Mouse (Mus musculus) embryonic facial prominence, embryonic 10.5 days (tissue): ENCODE measurements around the gene Mbnl2. TPM values are rescaled to one million over a fixed set of nuclear protein-coding genes. Genes with fewer than 3 reads are reported as not detected.

Experiments used
- DNase-seq: peaks from one replicate; pipeline ENCODE4 v3.0.0-alpha.2; 2017; ENCODE audit warnings: low spot score
- H3K27ac ChIP-seq: fragments of 300-500 bp; sonication (generic); replicated peaks from 2 replicates; pipeline ENCODE4 v1.5.1; 2016; ENCODE audit warnings: mild to moderate bottlenecking
- H3K27me3 ChIP-seq: fragments of 300-500 bp; sonication (generic); replicated peaks from 2 replicates; pipeline ENCODE4 v1.6.1; 2016; ENCODE audit warnings: low read depth, mild to moderate bottlenecking; ENCODE audit not compliant: poor library complexity, severe bottlenecking
- H3K36me3 ChIP-seq: fragments of 300-500 bp; sonication (generic); replicated peaks from 2 replicates; pipeline ENCODE4 v1.6.1; 2016; ENCODE audit warnings: mild to moderate bottlenecking, moderate library complexity
- H3K4me1 ChIP-seq: fragments of 300-500 bp; sonication (generic); 2 replicates; pipeline ENCODE4 v1.6.1; 2016
- H3K4me3 ChIP-seq: fragments of 300-500 bp; sonication (generic); 2 replicates; pipeline ENCODE4 v1.5.1; 2016; ENCODE audit warnings: mild to moderate bottlenecking, moderate library complexity
- H3K9me3 ChIP-seq: fragments of 300-500 bp; sonication (generic); 2 replicates; pipeline ENCODE4 v1.6.1; 2016; ENCODE audit warnings: mild to moderate bottlenecking
- WGBS: fragments of 180-500 bp; shearing (Covaris S2); methylation state at CpG from one replicate; pipeline ENCODE4 v1.1.7; 2016; 5-methylcytosine and 5-hydroxymethylcytosine counted together
- polyA plus RNA-seq: library from polyadenylated mRNA; unstranded; fragments of >200 nt; fragmentation: Nextera tagmentation; extraction: Ambion mirVana; gene quantifications from 2 replicates; pipeline ENCODE4 v1.2.1, GENCODE M21; 2016

Gene Mbnl2
- polyA plus RNA-seq, 1 experiment from 2014 or later, result 54.1 TPM

- Histone ChIP-seq H3K9me3 (no peaks in the 10 kb centered on the region), H3K27ac (no peak overlapping the region), H3K27me3 (no peaks in the 10 kb centered on the region), H3K4me3 (no peak overlapping the region), H3K36me3 (peaks cover 73% of the 10 kb centered on the region), H3K4me1 (no peaks in the 10 kb centered on the region)
- WGBS, result 87% methylated on average over 8 of the region's 8 CpGs
- DNase-seq, result no peak
Observed at GRCm38 (mm10) chr14:120406820-120407219, 131.4 kb downstream of the Mbnl2 start.

DNA sequence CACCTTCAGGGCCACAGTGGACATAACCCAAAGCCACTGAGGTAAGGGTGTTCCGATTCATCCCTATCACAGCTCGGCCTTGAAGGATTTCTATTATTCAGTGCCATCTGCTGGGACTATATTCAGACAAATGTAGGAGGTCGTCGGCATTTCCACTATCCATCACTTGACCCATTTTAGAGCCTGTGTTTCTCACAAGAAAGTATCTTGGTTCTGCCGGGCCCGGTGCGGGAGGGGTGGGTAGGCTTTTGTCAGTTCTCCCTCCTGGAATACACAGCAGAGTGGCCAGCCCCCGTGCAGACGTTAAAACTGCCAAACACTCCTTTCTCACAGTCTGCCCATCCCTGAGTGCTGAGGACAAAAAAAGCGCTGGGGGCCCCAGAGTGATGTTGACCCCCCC, 134.4 kb downstream of the Mbnl2 start:
- WGBS, result 97% methylated on average over 10 of the region's 10 CpGs
- Histone ChIP-seq H3K9me3 (no peaks in the 10 kb centered on the region), H3K4me3 (no peak overlapping the region), H3K27ac (no peak overlapping the region), H3K36me3 (peaks cover 77% of the 10 kb centered on the region), H3K4me1 (no peaks in the 10 kb centered on the region), H3K27me3 (no peaks in the 10 kb centered on the region)
- no peak for DNase-seq

DNA sequence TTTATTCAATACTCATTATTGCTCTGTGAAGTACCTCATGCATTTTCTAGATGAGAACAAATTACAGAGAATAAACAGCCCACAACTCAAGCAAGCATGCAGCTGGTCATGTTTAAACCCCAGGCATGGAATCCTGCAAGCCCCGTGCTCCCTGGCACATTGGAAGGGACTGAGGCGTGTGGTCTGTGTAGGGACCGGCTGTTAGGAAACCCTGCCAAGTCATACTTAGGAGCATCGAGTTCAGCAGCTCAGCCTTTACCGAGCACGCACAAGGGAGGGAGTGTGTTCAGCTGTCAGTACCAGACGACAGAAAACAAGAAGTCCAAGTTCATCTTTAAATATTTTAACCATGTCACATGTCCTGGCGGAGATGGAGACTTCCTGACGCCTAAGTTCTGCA, 141.4 kb downstream of the Mbnl2 start:
- H3K36me3 ChIP-seq, result peaks cover 70% of the 10 kb centered on the region
- H3K4me3 ChIP-seq, result no peak overlapping the region
- H3K27me3 ChIP-seq, result no peaks in the 10 kb centered on the region
- 90% methylated on average over 9 of the region's 9 CpGs for WGBS
- H3K27ac ChIP-seq, result no peak overlapping the region
- no peaks in the 10 kb centered on the region for H3K9me3 ChIP-seq
- no peak for DNase-seq
- H3K4me1 ChIP-seq, result no peaks in the 10 kb centered on the region

- H3K27me3 ChIP-seq, result no peaks in the 10 kb centered on the region
- no peaks in the 10 kb centered on the region for H3K9me3 ChIP-seq
- H3K27ac ChIP-seq, result no peak overlapping the region
- DNase-seq, result no peak
- H3K4me1 ChIP-seq, result no peaks in the 10 kb centered on the region
- H3K36me3 ChIP-seq, result peaks cover 70% of the 10 kb centered on the region
- H3K4me3 ChIP-seq, result no peak overlapping the region
- WGBS, result 77% methylated on average over 14 of the region's 14 CpGs
Observed at GRCm38 (mm10) chr14:120418964-120419363, 143.5 kb downstream of the Mbnl2 start.

DNA sequence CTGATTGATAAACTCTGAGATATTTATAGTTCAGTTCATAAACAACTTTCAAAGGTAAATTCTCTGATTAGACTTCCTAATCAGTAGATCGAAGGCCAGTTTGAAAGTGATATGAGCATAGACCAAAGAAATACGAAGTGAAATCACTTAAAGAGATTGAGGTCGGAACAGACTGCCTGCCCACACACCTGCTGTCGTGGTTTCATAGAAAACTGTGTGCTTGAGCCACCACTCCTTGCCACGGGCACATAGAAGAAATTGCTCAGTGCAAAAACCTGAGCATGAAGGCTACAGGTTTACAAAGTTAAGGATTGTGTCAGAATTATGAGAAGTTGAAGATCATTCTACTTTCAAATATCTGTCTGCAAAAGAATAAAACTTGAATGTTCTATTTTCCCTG, 153.0 kb downstream of the Mbnl2 start:
- peaks cover 15% of the 10 kb centered on the region; the same call in 1 of the 2 replicates for H3K9me3 ChIP-seq
- no peak overlapping the region for H3K4me3 ChIP-seq
- no peak overlapping the region for H3K27ac ChIP-seq
- 93% methylated on average over 5 of the region's 5 CpGs for WGBS
- no peaks in the 10 kb centered on the region for H3K27me3 ChIP-seq
- H3K4me1 ChIP-seq, result no peaks in the 10 kb centered on the region
- H3K36me3 ChIP-seq, result peaks cover 49% of the 10 kb centered on the region
- DNase-seq, result no peak

DNA sequence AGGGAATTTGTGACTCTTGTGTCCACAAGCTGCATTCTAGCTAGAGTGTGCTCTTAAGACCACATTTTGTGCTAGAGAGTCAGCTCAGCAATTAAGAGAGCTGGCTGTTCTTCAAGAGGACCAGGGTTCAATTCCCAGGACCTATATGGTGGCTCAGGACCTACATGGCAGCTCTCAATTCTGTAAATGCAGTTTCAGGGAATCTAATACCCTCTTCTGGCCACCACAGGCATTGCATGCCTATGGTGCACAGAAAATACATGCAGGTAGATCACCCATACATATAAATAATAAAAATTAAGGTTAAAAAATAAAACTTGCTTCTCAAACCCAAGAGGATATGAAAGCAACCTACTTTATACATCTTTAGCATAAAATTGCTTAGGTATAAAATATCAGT, 157.3 kb downstream of the Mbnl2 start:
- H3K4me1 ChIP-seq, result peaks cover 11% of the 10 kb centered on the region; the same call in 1 of the 2 replicates
- H3K9me3 ChIP-seq, result no peaks in the 10 kb centered on the region
- no peak overlapping the region for H3K27ac ChIP-seq
- peaks cover 17% of the 10 kb centered on the region for H3K36me3 ChIP-seq
- H3K27me3 ChIP-seq, result no peaks in the 10 kb centered on the region
- peak; percentile 15 for DNase-seq
- no peak overlapping the region for H3K4me3 ChIP-seq

DNA sequence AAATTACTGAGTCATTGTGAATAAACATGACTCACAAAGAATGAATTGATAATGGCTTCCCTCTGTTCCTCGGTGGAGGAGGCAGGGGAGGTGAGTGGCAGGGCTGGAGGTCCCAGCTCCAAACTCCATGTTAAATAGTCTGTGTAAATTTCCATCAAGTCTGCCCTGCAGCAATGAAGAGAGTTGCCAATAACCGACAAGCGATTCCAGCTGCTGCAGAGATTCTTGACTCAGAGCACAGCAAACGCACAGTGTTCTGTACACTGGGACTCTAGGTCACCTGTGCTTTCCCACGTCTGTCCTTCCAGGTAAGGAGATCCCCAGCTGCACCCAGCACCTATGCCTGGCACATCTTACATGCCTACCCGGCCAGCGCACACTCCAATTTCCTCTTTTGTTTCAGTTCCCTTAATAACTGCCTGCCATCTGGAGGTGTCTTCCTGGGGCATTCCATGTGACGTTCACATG, 158.5 kb downstream of the Mbnl2 start:
- Histone ChIP-seq H3K27ac (0 out of 2 replicates have a peak overlapping the region, but pooled peaks have one; percentile 21), H3K4me3 (no peak overlapping the region), H3K9me3 (no peaks in the 10 kb centered on the region), H3K27me3 (no peaks in the 10 kb centered on the region), H3K4me1 (peaks cover 11% of the 10 kb centered on the region; the same call in 1 of the 2 replicates), H3K36me3 (peaks cover 12% of the 10 kb centered on the region)
- WGBS, result 60% methylated on average over 8 of the region's 8 CpGs
- peak; percentile 35 for DNase-seq

- Histone ChIP-seq H3K27ac (no peak overlapping the region), H3K36me3 (0 out of 2 replicates have a peak, but pooled peaks cover 4% of the 10 kb centered on the region), H3K4me1 (peaks cover 11% of the 10 kb centered on the region; the same call in 1 of the 2 replicates), H3K4me3 (no peak overlapping the region), H3K9me3 (0 out of 2 replicates have a peak, but pooled peaks cover 2% of the 10 kb centered on the region), H3K27me3 (no peaks in the 10 kb centered on the region)
- no peak for DNase-seq
- WGBS, result 55% methylated on average over 1 of the region's 1 CpGs
Observed at GRCm38 (mm10) chr14:120434831-120435230, 159.4 kb downstream of the Mbnl2 start.

DNA sequence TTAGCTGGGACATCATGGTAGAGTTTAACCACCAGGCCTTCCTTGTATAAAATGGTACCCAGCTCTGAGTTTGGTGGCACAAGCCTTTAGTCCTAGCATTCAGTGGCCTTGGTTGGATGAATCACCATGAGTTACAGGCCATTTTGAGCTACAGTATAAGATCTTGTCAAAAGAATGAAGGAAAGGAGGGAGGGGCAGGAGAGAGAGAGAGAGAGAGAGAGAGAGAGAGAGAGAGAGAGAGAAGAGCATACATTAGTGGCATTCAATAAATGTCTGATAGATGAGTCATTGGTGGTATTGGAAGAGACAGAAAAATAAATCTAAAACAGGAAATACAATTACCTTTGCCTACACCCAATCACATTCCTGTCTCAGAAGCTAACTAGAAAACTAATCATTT, 165.2 kb downstream of the Mbnl2 start:
- no peak for DNase-seq
- H3K36me3 ChIP-seq, result 0 out of 2 replicates have a peak, but pooled peaks cover 4% of the 10 kb centered on the region
- H3K27me3 ChIP-seq, result no peaks in the 10 kb centered on the region
- no peaks in the 10 kb centered on the region for H3K4me1 ChIP-seq
- H3K9me3 ChIP-seq, result 0 out of 2 replicates have a peak, but pooled peaks cover 2% of the 10 kb centered on the region
- H3K27ac ChIP-seq, result no peak overlapping the region
- H3K4me3 ChIP-seq, result no peak overlapping the region

- WGBS, result 88% methylated on average over 4 of the region's 4 CpGs
Observed at GRCm38 (mm10) chr14:120441256-120441655, 165.8 kb downstream of the Mbnl2 start.

DNA sequence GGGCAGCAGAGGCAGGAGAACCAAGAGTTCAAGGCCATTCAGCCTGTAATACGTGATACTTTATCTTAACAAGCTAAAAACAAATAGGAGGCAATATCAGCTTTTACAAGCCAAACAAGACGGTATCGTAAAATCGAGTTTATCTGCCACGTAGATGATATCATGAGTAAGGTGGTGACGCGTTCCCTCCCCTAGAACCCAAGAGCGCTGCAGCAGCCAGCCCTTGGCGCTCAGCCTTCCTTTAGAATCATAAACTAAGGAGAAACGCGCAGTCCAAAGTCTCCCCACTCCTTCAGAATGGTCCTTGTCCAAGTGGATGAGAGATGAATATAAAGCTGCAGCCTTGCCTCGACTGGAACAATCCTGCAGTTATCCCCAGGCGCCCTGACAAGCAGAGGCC, 166.4 kb downstream of the Mbnl2 start:
- Histone ChIP-seq H3K9me3 (0 out of 2 replicates have a peak, but pooled peaks cover 2% of the 10 kb centered on the region), H3K36me3 (0 out of 2 replicates have a peak, but pooled peaks cover 4% of the 10 kb centered on the region), H3K4me3 (no peak overlapping the region), H3K27ac (no peak overlapping the region), H3K27me3 (no peaks in the 10 kb centered on the region), H3K4me1 (no peaks in the 10 kb centered on the region)
- DNase-seq, result no peak
- WGBS, result 93% methylated on average over 13 of the region's 13 CpGs

More at GRCm38 (mm10) chr14:120441256-120441655, 165.8 kb downstream of the Mbnl2 start:
- Histone ChIP-seq H3K36me3 (0 out of 2 replicates have a peak, but pooled peaks cover 4% of the 10 kb centered on the region), H3K27ac (no peak overlapping the region), H3K27me3 (no peaks in the 10 kb centered on the region), H3K9me3 (0 out of 2 replicates have a peak, but pooled peaks cover 2% of the 10 kb centered on the region), H3K4me3 (no peak overlapping the region), H3K4me1 (no peaks in the 10 kb centered on the region)
- DNase-seq, result no peak

DNA sequence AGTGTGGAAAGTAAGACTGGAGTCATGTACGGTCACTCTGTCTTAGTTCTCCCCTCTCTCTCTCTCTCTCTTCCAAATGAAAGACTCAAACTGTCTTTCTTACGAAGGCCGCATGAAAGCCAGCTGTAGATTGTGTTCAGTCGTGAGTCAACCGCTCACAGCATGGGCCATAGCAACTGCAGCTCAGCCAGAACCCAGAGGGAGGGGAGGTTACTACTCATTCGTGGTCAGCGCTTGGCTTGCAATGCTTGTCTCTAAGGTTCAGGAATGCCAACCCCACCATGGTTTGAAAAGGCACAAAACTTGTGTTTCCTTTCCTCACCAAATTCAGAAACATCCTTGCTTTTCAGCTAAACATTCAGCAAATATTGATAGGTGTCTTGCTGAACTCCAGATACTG, 178.8 kb downstream of the Mbnl2 start:
- Histone ChIP-seq H3K4me1 (no peaks in the 10 kb centered on the region), H3K27ac (no peak overlapping the region), H3K4me3 (no peak overlapping the region), H3K9me3 (peaks cover 4% of the 10 kb centered on the region), H3K27me3 (no peaks in the 10 kb centered on the region), H3K36me3 (no peaks in the 10 kb centered on the region)
- WGBS, result 85% methylated on average over 7 of the region's 7 CpGs
- DNase-seq, result no peak

DNA sequence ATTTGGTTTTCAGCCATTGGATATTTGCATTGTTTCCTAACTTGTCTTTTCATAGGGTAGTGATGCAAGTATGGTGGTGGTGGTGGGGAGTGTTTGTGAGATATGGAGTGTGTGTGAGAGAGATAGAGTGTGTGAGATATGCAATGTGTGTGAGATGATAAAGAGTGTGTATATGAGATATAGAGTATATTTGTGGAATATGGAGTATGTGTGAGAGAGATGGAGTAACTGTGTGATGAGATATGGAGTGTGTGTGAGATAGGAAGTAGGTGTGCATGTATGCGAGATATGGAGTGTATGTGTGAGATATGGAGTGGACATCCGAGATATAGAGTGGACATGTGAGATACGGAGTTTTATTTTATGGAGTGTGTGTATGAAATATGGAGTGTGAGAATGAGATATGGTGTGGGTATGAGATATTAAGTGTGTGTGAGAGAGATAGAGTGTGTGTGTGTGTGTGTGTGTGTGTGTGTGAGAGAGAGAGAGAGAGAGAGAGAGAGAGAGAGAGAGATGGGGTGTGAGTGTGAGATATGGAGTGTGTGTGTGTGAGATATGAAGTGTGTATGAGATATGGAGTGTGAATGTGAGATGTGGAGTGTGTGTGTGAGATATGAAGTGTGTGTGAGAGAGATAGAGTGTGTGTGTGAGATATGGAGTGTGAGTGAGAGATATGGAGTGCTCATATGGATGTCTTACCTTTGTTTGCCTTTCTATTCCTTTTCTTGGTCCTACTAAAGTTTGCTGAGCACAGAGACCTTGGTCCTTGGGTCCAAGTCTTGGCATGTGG, 188.7 kb downstream of the Mbnl2 start:
- Histone ChIP-seq H3K27me3 (no peaks in the 10 kb centered on the region), H3K4me3 (no peak overlapping the region), H3K9me3 (no peaks in the 10 kb centered on the region), H3K27ac (no peak overlapping the region), H3K4me1 (no peaks in the 10 kb centered on the region), H3K36me3 (no peaks in the 10 kb centered on the region)
- WGBS, result 91% methylated on average over 3 of the region's 3 CpGs
- no peak for DNase-seq
